13 mouse cellular contexts compared by ENCODE assay signal in the genomic region with DNA sequence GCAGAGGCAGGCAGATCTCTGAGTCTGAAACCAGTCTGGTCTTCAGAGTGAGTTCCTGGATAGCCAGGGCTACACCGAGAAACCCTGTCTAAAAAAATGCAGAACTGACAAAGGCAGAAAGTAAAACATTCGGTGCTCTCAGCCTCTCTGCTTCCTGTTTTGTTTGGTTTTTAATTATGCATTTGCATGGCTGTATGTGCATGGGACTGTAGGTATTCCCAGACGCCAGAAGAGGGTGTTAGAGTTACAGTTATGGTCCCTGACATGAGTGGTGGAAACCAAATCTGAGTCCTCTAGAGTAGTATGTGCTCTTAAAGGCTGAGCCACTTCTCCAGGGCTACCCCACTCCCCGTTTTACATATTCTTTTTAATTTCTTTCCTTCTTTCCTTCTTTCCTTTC.
"Had no signal": no experiment of that assay in that cellular context is flagged by ENCODE, and none has a peak within 500 bp of the region (broad histone marks: within the 10 kb centered on the region; RNA-seq: fewer than 3 reads in every experiment).

No protein-coding gene starts in this region.

- DNase-seq: kidney, adult 11 months; kidney, adult 9 months; kidney, postnatal 36 days; lung, embryonic 14.5 days; lung, postnatal 10 days; lung, postnatal 4 days; right cerebral cortex, adult 18-20 months; right cerebral cortex, postnatal 4 days; spleen, adult 18-20 months; thymus, adult 2 months; thymus, postnatal 25 days had no signal

- ATAC-seq: liver, embryonic 12.5 days; midbrain, embryonic 13.5 days had no signal
